Mouse (Mus musculus) bone marrow macrophage, adult 2 months (primary cell): ENCODE data around the gene Lemd2.

Experiments used
- CTCF ChIP-seq: IDR thresholded peaks from 2 replicates; pipeline ENCODE4 v1.5.1; 2012; ENCODE audit warnings: low read depth, mild to moderate bottlenecking, low read length, moderate library complexity
- POLR2A ChIP-seq: IDR thresholded peaks from 2 replicates; pipeline ENCODE4 v1.6.1; 2012; ENCODE audit warnings: mild to moderate bottlenecking, low read depth, low read length, borderline replicate concordance

GRCm38 (mm10) chr17:27172459-27172858, 31.8 kb downstream of the Lemd2 start:
- no peak for TF ChIP-seq CTCF
- TF ChIP-seq POLR2A, result no peak
